Mouse (Mus musculus) MEL (cell line): Measurements from ENCODE around the gene Gfod1. TPM values are rescaled to one million over a fixed set of nuclear protein-coding genes. Genes with fewer than 3 reads are reported as not detected.

ENCODE experiments used
- DNase-seq: peaks from one replicate; pipeline ENCODE4 v3.0.0; 2011; ENCODE audit warnings: low read depth, low spot score
- H3K27ac ChIP-seq: 2 replicates; pipeline ENCODE4 v1.5.1; 2012; ENCODE audit warnings: low read depth, mild to moderate bottlenecking, control low read depth, low read length, moderate library complexity; ENCODE audit not compliant: control insufficient read depth
- H3K27me3 ChIP-seq, 2 experiments: fragments of 150-350 bp in 1 of 2; sonication (generic) in 1 of 2; 2 replicates each; pipeline ENCODE4 v1.6.1; 2012; ENCODE audit warnings: low read length in 2 of 2, mild to moderate bottlenecking in 2 of 2, improper control_type of control experiment in 1 of 2, moderate library complexity in 1 of 2; ENCODE audit not compliant: insufficient read depth in 2 of 2, control insufficient read depth in 1 of 2
- H3K36me3 ChIP-seq, 2 experiments: 2 replicates each; pipeline ENCODE4 v1.6.1; 2012 to 2014; ENCODE audit warnings: low read length in 2 of 2, improper control_type of control experiment in 1 of 2, inconsistent platforms in 1 of 2, mild to moderate bottlenecking in 1 of 2; ENCODE audit not compliant: insufficient read depth in 2 of 2, control insufficient read depth in 1 of 2
- H3K4me1 ChIP-seq, 2 experiments: fragments of 150-350 bp in 1 of 2; sonication (generic) in 1 of 2; 2 replicates each; pipeline ENCODE4 v1.6.1; 2012; ENCODE audit warnings: low read length in 2 of 2, improper control_type of control experiment in 1 of 2, mild to moderate bottlenecking in 1 of 2; ENCODE audit not compliant: insufficient read depth in 2 of 2, control insufficient read depth in 1 of 2
- H3K4me3 ChIP-seq, 2 experiments: fragments of 150-350 bp in 1 of 2; sonication (generic) in 1 of 2; 2 replicates each; pipeline ENCODE4 v1.5.1; 2012; ENCODE audit warnings: low read depth in 2 of 2, low read length in 2 of 2, mild to moderate bottlenecking in 2 of 2, moderate library complexity in 2 of 2, control low read depth in 1 of 2, improper control_type of control experiment in 1 of 2; ENCODE audit not compliant: control insufficient read depth in 1 of 2, insufficient read depth in 1 of 2
- H3K79me2 ChIP-seq: 2 replicates; pipeline ENCODE4 v1.6.1; 2012; ENCODE audit warnings: mild to moderate bottlenecking, low read length, moderate library complexity; ENCODE audit not compliant: control insufficient read depth, poor library complexity, insufficient read depth
- H3K9ac ChIP-seq: 2 replicates; pipeline ENCODE4 v1.6.1; 2012; ENCODE audit warnings: low read depth, mild to moderate bottlenecking, control low read depth, low read length, moderate library complexity; ENCODE audit not compliant: control insufficient read depth, poor library complexity, severe bottlenecking
- H3K9me3 ChIP-seq: fragments of 150-350 bp; sonication (generic); replicated peaks from 2 replicates; pipeline ENCODE4 v1.6.1; 2012; ENCODE audit warnings: mild to moderate bottlenecking, low read length, improper control_type of control experiment, moderate library complexity; ENCODE audit not compliant: insufficient read depth
- BHLHE40 ChIP-seq: IDR thresholded peaks from 2 replicates; pipeline ENCODE4 v1.6.1; 2012; ENCODE audit warnings: low read depth, mild to moderate bottlenecking, inconsistent platforms, low read length, improper control_type of control experiment, borderline replicate concordance
- CHD1 ChIP-seq: IDR thresholded peaks from 2 replicates; pipeline ENCODE4 v1.6.1; 2012; ENCODE audit warnings: low read depth, mild to moderate bottlenecking, inconsistent platforms, low read length, improper control_type of control experiment
- CHD2 ChIP-seq: IDR thresholded peaks from 2 replicates; pipeline ENCODE4 v1.6.1; 2011; ENCODE audit warnings: low read length, improper control_type of control experiment
- CTCF ChIP-seq, 3 experiments: IDR thresholded peaks in 2 of 3; conservative IDR thresholded peaks in 1 of 3; 2 replicates each; pipeline ENCODE4 v1.5.1; 2011 to 2012; ENCODE audit warnings: low read length in 3 of 3, low read depth in 2 of 3, mild to moderate bottlenecking in 2 of 3, improper control_type of control experiment in 1 of 3, inconsistent platforms in 1 of 3, mixed read lengths in 1 of 3, moderate library complexity in 1 of 3; ENCODE audit not compliant: control insufficient read depth in 1 of 3, insufficient read depth in 1 of 3, poor library complexity in 1 of 3, severe bottlenecking in 1 of 3
- ELF1 ChIP-seq: IDR thresholded peaks from 2 replicates; pipeline ENCODE4 v1.6.1; 2014; ENCODE audit warnings: low read depth, mild to moderate bottlenecking, inconsistent platforms, low read length, improper control_type of control experiment, moderate library complexity
- EP300 ChIP-seq, 2 experiments: IDR thresholded peaks; 2 replicates each; pipeline ENCODE4 v1.6.1; 2011; ENCODE audit warnings: improper control_type of control experiment in 2 of 2, low read length in 2 of 2, low read depth in 1 of 2, mild to moderate bottlenecking in 1 of 2
- ETS1 ChIP-seq: IDR thresholded peaks from 2 replicates; pipeline ENCODE4 v1.6.1; 2012; ENCODE audit warnings: low read depth, mild to moderate bottlenecking, inconsistent platforms, low read length, improper control_type of control experiment, moderate library complexity
- GABPA ChIP-seq: IDR thresholded peaks from 2 replicates; pipeline ENCODE4 v1.6.1; 2012; ENCODE audit warnings: low read depth, mild to moderate bottlenecking, inconsistent platforms, low read length, improper control_type of control experiment, moderate library complexity
- GATA1 ChIP-seq: IDR thresholded peaks from 2 replicates; pipeline ENCODE4 v1.6.1; 2011; ENCODE audit warnings: low read depth, low read length, improper control_type of control experiment
- HCFC1 ChIP-seq: IDR thresholded peaks from 2 replicates; pipeline ENCODE4 v1.6.1; 2012; ENCODE audit warnings: low read depth, mild to moderate bottlenecking, inconsistent platforms, low read length, improper control_type of control experiment, moderate library complexity
- JUND ChIP-seq: IDR thresholded peaks from 2 replicates; pipeline ENCODE4 v1.6.1; 2011; ENCODE audit warnings: low read depth, mild to moderate bottlenecking, improper control_type of control experiment, low read length
- KAT2A ChIP-seq: conservative IDR thresholded peaks from 2 replicates; pipeline ENCODE4 v1.6.1; 2012; ENCODE audit warnings: low read depth, low read length, improper control_type of control experiment, inconsistent platforms
- MAFK ChIP-seq: IDR thresholded peaks from 2 replicates; pipeline ENCODE4 v1.6.1; 2011; ENCODE audit warnings: low read depth, mild to moderate bottlenecking, low read length, improper control_type of control experiment, borderline replicate concordance
- MAX ChIP-seq: IDR thresholded peaks from 2 replicates; pipeline ENCODE4 v1.6.1; 2011; ENCODE audit warnings: low read length, improper control_type of control experiment
- MAZ ChIP-seq: IDR thresholded peaks from 2 replicates; pipeline ENCODE4 v1.6.1; 2012; ENCODE audit warnings: low read depth, mild to moderate bottlenecking, inconsistent platforms, low read length, improper control_type of control experiment
- MEF2A ChIP-seq: IDR thresholded peaks from 2 replicates; pipeline ENCODE4 v1.6.1; 2014; ENCODE audit warnings: low read depth, mild to moderate bottlenecking, inconsistent platforms, low read length, improper control_type of control experiment; ENCODE audit not compliant: poor library complexity, insufficient replicate concordance, severe bottlenecking; ENCODE audit errors: extremely low read depth
- MXI1 ChIP-seq: IDR thresholded peaks from 2 replicates; pipeline ENCODE4 v1.6.1; 2011; ENCODE audit warnings: mild to moderate bottlenecking, low read depth, low read length, improper control_type of control experiment
- MYB ChIP-seq: IDR thresholded peaks from 2 replicates; pipeline ENCODE4 v1.6.1; 2011; ENCODE audit warnings: mild to moderate bottlenecking, low read depth, low read length, improper control_type of control experiment
- MYC ChIP-seq: IDR thresholded peaks from 2 replicates; pipeline ENCODE4 v1.6.1; 2011; ENCODE audit warnings: low read depth, mild to moderate bottlenecking, low read length, improper control_type of control experiment, moderate library complexity
- NELFE ChIP-seq: IDR thresholded peaks from 2 replicates; pipeline ENCODE4 v1.6.1; 2011; ENCODE audit warnings: low read depth, low read length, improper control_type of control experiment
- NRF1 ChIP-seq: IDR thresholded peaks from 2 replicates; pipeline ENCODE4 v1.6.1; 2014; ENCODE audit warnings: low read depth, mild to moderate bottlenecking, inconsistent platforms, low read length, improper control_type of control experiment, moderate library complexity; ENCODE audit not compliant: poor library complexity, insufficient read depth, severe bottlenecking
- POLR2A ChIP-seq, 2 experiments: IDR thresholded peaks; 2 replicates each; pipeline ENCODE4 v1.6.1; 2011 to 2012; ENCODE audit warnings: low read length in 2 of 2, mild to moderate bottlenecking in 2 of 2, control low read depth in 1 of 2, improper control_type of control experiment in 1 of 2, low read depth in 1 of 2, moderate library complexity in 1 of 2; ENCODE audit not compliant: control insufficient read depth in 1 of 2, insufficient read depth in 1 of 2, poor library complexity in 1 of 2
- POLR2AphosphoS2 ChIP-seq: IDR thresholded peaks from 2 replicates; pipeline ENCODE4 v1.6.1; 2011; ENCODE audit warnings: low read length, improper control_type of control experiment
- POLR2AphosphoS5 ChIP-seq: IDR thresholded peaks from 2 replicates; pipeline ENCODE4 v1.6.1; 2012; ENCODE audit warnings: low read depth, borderline replicate concordance, mild to moderate bottlenecking, inconsistent platforms, low read length, moderate library complexity, mixed read lengths
- RAD21 ChIP-seq: IDR thresholded peaks from 2 replicates; pipeline ENCODE4 v1.6.1; 2011; ENCODE audit warnings: mild to moderate bottlenecking, low read depth, low read length, improper control_type of control experiment
- SIN3A ChIP-seq: IDR thresholded peaks from 2 replicates; pipeline ENCODE4 v1.6.1; 2012; ENCODE audit warnings: low read length, improper control_type of control experiment, inconsistent platforms
- SMC3 ChIP-seq: IDR thresholded peaks from 2 replicates; pipeline ENCODE4 v1.6.1; 2011; ENCODE audit warnings: low read depth, low read length, improper control_type of control experiment
- TAL1 ChIP-seq: IDR thresholded peaks from 2 replicates; pipeline ENCODE4 v1.6.1; 2012; ENCODE audit warnings: mild to moderate bottlenecking, inconsistent platforms, low read length, moderate library complexity, mixed read lengths
- TBP ChIP-seq: IDR thresholded peaks from 2 replicates; pipeline ENCODE4 v1.8.0; 2011; ENCODE audit warnings: low read depth, low read length, improper control_type of control experiment
- TCF12 ChIP-seq: IDR thresholded peaks from 2 replicates; pipeline ENCODE4 v1.6.1; 2014; ENCODE audit warnings: low read depth, mild to moderate bottlenecking, inconsistent platforms, low read length, improper control_type of control experiment, moderate library complexity
- UBTF ChIP-seq: IDR thresholded peaks from 2 replicates; pipeline ENCODE4 v1.6.1; 2012; ENCODE audit warnings: low read depth, mild to moderate bottlenecking, inconsistent platforms, low read length, improper control_type of control experiment, moderate library complexity, borderline replicate concordance; ENCODE audit not compliant: insufficient read depth
- USF1 ChIP-seq: IDR thresholded peaks from 2 replicates; pipeline ENCODE4 v1.6.1; 2014; ENCODE audit warnings: low read depth, mild to moderate bottlenecking, inconsistent platforms, low read length, improper control_type of control experiment, moderate library complexity
- USF2 ChIP-seq, 2 experiments: IDR thresholded peaks; 2 replicates each; pipeline ENCODE4 v1.6.1; 2011 to 2012; ENCODE audit warnings: improper control_type of control experiment in 2 of 2, low read length in 2 of 2, borderline replicate concordance in 1 of 2, inconsistent platforms in 1 of 2, low read depth in 1 of 2, mild to moderate bottlenecking in 1 of 2; ENCODE audit not compliant: insufficient read depth in 1 of 2
- ZC3H11A ChIP-seq: IDR thresholded peaks from 2 replicates; pipeline ENCODE4 v1.6.1; 2012; ENCODE audit warnings: low read depth, mild to moderate bottlenecking, inconsistent platforms, low read length, improper control_type of control experiment
- ZKSCAN1 ChIP-seq: IDR thresholded peaks from 2 replicates; pipeline ENCODE4 v1.6.1; 2012; ENCODE audit warnings: low read depth, mild to moderate bottlenecking, inconsistent platforms, low read length, improper control_type of control experiment, moderate library complexity
- ZMIZ1 ChIP-seq: IDR thresholded peaks from 2 replicates; pipeline ENCODE4 v1.6.1; 2012; ENCODE audit warnings: low read depth, mild to moderate bottlenecking, inconsistent platforms, low read length, improper control_type of control experiment, moderate library complexity
- ZNF384 ChIP-seq: IDR thresholded peaks from 2 replicates; pipeline ENCODE4 v1.6.1; 2012; ENCODE audit warnings: low read depth, mild to moderate bottlenecking, inconsistent platforms, low read length, improper control_type of control experiment
- polyA plus RNA-seq, 2 experiments: library from polyadenylated mRNA; stranded (reverse) in 1 of 2; unstranded in 1 of 2; fragments of >175 nt in 1 of 2; fragments of >200 nt in 1 of 2; gene quantifications; 2 replicates each; pipeline versions ENCODE4 v1.2.1 to v1.2.4; 2012; ENCODE audit warnings: low replicate concordance in 2 of 2, low read depth in 1 of 2; ENCODE audit not compliant: insufficient read length in 2 of 2, insufficient read depth in 1 of 2, missing spikeins in 1 of 2
- total RNA-seq: library from RNA; depleted of rRNA; stranded (reverse); fragments of 300-350 nt; gene quantifications from 2 replicates; pipeline ENCODE4 v1.2.3, GENCODE M21; 2012

The Gfod1 gene
- total and polyA plus RNA-seq, 3 experiments: 0.27 to 0.93 TPM; not detected in 1

- peak overlapping the region; percentile 13; the same call in 1 of the 2 replicates for H3K27ac ChIP-seq
- H3K36me3 ChIP-seq: peaks cover 0 to 33% of the 10 kb centered on the region in 2 experiments; a peak in 2 of 4 replicates
- peaks cover 25 to 49% of the 10 kb centered on the region in 2 experiments for H3K4me1 ChIP-seq
- no peaks in the 10 kb centered on the region for H3K9me3 ChIP-seq
- peak overlapping the region; percentile 22 to 70; a peak in 2 of 4 replicates for H3K4me3 ChIP-seq
- DNase-seq: peak; percentile 92
- H3K27me3 ChIP-seq: no peaks in the 10 kb centered on the region
- H3K79me2 ChIP-seq: no peaks in the 10 kb centered on the region
- H3K9ac ChIP-seq: no peak overlapping the region
- TF ChIP-seq POLR2AphosphoS2 (no peak), GABPA (no peak), GATA1 (peak; percentile 62; the same call in 1 of the 2 replicates), TAL1 (no peak), TBP (0 out of 2 replicates have a peak, but pooled peaks have one; percentile 40), ETS1 (peak; percentile 89), MXI1 (peak; percentile 59; the same call in 1 of the 2 replicates), CTCF (IDR thresholded peaks at IDR 0.05 in 2 of 3, conservative IDR thresholded peaks at IDR 0.05 in 1 of 3; ENCODE audit: control insufficient read depth in 1 of 3, insufficient read depth in 1 of 3, low read depth in 2 of 3, low read length in 3 of 3, poor library complexity in 1 of 3, severe bottlenecking in 1 of 3) (no peak), NRF1 (peak; percentile 37; the same call in 1 of the 2 replicates), SMC3 (no peak), TCF12 (peak; percentile 35; the same call in 1 of the 2 replicates), SIN3A (peak; percentile 60), UBTF (no peak), HCFC1 (0 out of 2 replicates have a peak, but pooled peaks have one; percentile 33), MYB (peak; percentile 72), EP300 (IDR thresholded peaks at IDR 0.05; ENCODE audit: low read depth in 1 of 2, low read length in 2 of 2) (peak; percentile 78 to 84), JUND (peak; percentile 66; the same call in 1 of the 2 replicates), CHD2 (no peak), KAT2A (no peak), USF1 (no peak), NELFE (no peak), ZC3H11A (no peak), USF2 (IDR thresholded peaks at IDR 0.05; ENCODE audit: borderline replicate concordance in 1 of 2, insufficient read depth in 1 of 2, low read depth in 1 of 2, low read length in 2 of 2) (no peak), POLR2A (IDR thresholded peaks at IDR 0.05; ENCODE audit: control insufficient read depth in 1 of 2, insufficient read depth in 1 of 2, low read depth in 1 of 2, low read length in 2 of 2, poor library complexity in 1 of 2) (no peak), BHLHE40 (peak; percentile 47; the same call in 1 of the 2 replicates), MAX (peak; percentile 70), RAD21 (no peak), POLR2AphosphoS5 (no peak), MYC (no peak), MAZ (peak; percentile 43; the same call in 1 of the 2 replicates), CHD1 (no peak), ELF1 (no peak), ZMIZ1 (no peak), MEF2A (no peak), ZKSCAN1 (no peak), ZNF384 (no peak), MAFK (no peak)
Measured at GRCm38 (mm10) chr13:43239790-43240216, 64.2 kb downstream of the Gfod1 start.
